Mouse (Mus musculus) left cerebral cortex, adult 2 months (tissue): ENCODE results near the gene Eya2. TPM values are rescaled to one million over a fixed set of nuclear protein-coding genes. Genes with fewer than 3 reads are reported as not detected.

ENCODE experiments used
- DNase-seq, 2 experiments: peaks; one replicate each; pipeline ENCODE4 v3.0.0; 2021 to 2022; ENCODE audit warnings: low spot score in 2 of 2, mixed read lengths in 1 of 2; ENCODE audit errors: extremely low spot score in 1 of 2
- H3K27ac ChIP-seq: fragments of 200-600 bp; 2 replicates; pipeline ENCODE4 v1.8.1; 2022
- H3K4me3 ChIP-seq: fragments of 200-600 bp; 2 replicates; pipeline ENCODE4 v1.8.1; 2022
- CTCF ChIP-seq: fragments of 200-600 bp; IDR thresholded peaks from 2 replicates; pipeline ENCODE4 v1.8.1; 2022; ENCODE audit warnings: antibody characterized with exemption, mild to moderate bottlenecking, moderate library complexity
- intact Hi-C: fragments of 180-260 bp; cut with DNase I; formaldehyde crosslinking; loops from one replicate; pipeline ENCODE4 v1.15.1; 2025
- total RNA-seq, 2 experiments: library from RNA; stranded (reverse); gene quantifications; 2 replicates each; pipeline ENCODE4 v1.2.3; 2021

The Eya2 gene
- total RNA-seq, 2 experiments from 2014 or later, result 2.7 to 3.4 TPM

DNA sequence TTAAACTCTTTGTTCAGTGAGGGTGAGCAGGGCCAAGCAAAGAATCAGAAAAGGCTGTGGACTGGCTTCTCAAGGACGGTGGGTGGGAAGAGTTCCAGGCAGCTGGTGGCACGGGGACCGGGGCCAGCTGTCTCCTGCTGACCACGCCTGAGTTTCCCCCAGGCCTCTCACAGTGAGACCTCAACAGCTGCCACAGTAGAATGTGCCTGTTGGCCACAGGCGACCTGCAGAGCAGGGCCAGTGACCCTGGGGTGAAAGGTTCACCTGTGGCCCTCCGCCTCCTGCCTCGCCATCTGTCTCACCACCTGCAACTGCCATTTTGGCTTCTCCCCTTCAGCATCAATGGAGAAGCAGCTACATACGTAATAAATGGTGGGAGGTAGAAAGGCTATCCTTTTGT lies 35.1 kb downstream of the Eya2 start:
- no peak for TF ChIP-seq CTCF

GRCm38 (mm10) chr2:165633011-165633785 lies 38.4 kb downstream of the Eya2 start:
- Histone ChIP-seq H3K27ac (no peak overlapping the region), H3K4me3 (no peak overlapping the region)
- TF ChIP-seq CTCF, result no peak
- DNase-seq, result no peak
- intact Hi-C loops, result no loop called here

More for the DNA sequence above, 35.1 kb downstream of the Eya2 start:
- no peak overlapping the region for H3K27ac ChIP-seq
- intact Hi-C loops, result no loop called here
- no peak for DNase-seq
- no peak overlapping the region for H3K4me3 ChIP-seq

DNA sequence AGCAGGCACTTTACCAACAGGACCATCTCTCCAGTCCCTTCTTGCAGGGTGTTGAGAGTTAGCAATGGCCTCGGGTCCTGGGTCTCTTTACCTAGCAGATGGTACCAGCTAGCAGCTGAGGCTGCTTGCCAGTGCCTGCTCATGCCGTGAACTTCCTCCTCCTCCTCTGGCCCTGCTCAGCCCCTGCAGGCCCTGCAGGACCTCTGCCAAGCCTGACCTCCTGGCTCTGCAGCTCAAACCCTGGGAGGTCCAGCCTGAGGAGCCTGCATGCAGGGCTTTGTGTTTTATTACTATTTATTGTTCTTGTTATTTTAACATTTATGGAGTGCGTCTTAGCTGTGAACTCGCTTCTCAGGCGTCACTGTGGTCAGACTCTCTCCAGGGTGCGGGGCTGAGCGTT lies 39.6 kb downstream of the Eya2 start:
- no peak for TF ChIP-seq CTCF
- no peak for DNase-seq
- intact Hi-C loops, result no loop called here
- H3K4me3 ChIP-seq, result no peak overlapping the region
- no peak overlapping the region for H3K27ac ChIP-seq

DNA sequence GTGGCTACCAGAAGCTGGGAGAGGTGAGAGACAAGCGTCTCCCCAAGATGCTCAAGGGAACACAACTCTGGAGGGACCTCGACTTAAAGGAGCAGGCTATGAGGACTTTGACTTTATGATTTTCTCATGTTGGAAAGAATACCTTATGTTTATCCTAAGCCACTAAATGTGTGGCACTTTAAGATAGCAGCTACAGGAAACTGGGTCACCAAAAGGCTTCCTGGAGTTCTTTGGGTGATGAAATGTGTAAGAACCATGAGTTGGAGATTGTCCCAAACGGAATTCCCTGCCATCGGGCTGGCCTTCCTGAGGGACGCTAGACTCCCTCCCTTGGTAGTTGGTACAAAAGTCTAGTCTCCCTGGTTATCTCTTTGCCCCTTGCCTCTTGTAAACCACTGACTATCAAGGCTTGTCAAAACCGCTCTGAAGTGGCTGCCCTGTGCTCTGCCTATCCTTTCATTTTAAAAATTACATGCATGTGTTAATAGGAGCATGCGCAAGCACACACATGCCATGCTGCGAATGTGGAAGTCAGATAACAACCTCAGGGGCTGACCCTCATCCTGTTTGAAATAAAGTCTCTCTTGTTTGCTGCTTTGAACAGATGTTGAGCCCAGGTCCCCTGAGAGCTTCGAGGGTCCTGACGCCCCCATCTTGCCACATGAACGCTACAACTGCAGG lies 44.4 kb downstream of the Eya2 start:
- H3K27ac ChIP-seq, result no peak overlapping the region
- TF ChIP-seq CTCF, result no peak
- DNase-seq, result no peak
- H3K4me3 ChIP-seq, result no peak overlapping the region
- intact Hi-C loops, result no loop called here

DNA sequence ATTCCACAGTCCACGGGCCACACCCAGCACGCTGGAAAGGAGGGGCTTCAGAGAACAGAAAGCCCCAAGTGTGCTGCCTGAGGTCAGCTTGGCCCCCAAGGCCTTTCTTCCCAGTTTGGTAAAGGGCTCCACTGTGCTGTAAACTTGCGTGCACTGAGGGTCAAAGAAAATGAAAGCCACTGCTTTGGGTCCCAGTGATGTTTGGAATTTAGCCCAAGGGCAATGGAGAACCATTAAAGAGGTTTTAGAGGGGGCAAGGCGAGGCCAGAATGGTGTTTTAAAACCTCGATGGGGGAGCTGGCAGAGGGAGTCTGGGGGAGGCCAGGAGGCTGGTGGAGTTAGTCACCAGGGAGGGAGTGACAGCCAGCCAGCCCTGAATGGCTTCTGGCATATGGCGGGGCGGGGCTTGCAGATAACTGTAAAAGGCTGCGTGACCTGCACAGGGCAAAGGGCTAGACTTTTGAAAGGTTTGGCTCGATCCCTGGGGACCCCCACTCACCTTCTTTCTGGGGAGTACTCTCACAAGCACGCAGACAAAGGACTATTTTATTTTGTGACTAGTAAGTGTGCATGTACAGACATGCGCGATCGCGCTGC lies 47.2 kb downstream of the Eya2 start:
- TF ChIP-seq CTCF, result no peak
- Histone ChIP-seq H3K4me3 (no peak overlapping the region), H3K27ac (no peak overlapping the region)
- DNase-seq, result no peak
- intact Hi-C loops, result no loop called here

GRCm38 (mm10) chr2:165643596-165643995 lies 48.8 kb downstream of the Eya2 start:
- no peak overlapping the region for H3K4me3 ChIP-seq
- no peak for DNase-seq
- no peak for TF ChIP-seq CTCF
- intact Hi-C loops, result no loop called here
- no peak overlapping the region for H3K27ac ChIP-seq

- DNase-seq, result no peak
- Histone ChIP-seq H3K27ac (no peak overlapping the region), H3K4me3 (no peak overlapping the region)
- intact Hi-C loops, result no loop called here
- no peak for TF ChIP-seq CTCF
These were observed 49.2 kb downstream of the Eya2 start for GRCm38 (mm10) chr2:165644057-165644456.

GRCm38 (mm10) chr2:165651031-165651430 lies 56.2 kb downstream of the Eya2 start:
- intact Hi-C loops, result no loop called here
- no peak overlapping the region for H3K4me3 ChIP-seq
- no peak for DNase-seq
- H3K27ac ChIP-seq, result no peak overlapping the region
- no peak for TF ChIP-seq CTCF

DNA sequence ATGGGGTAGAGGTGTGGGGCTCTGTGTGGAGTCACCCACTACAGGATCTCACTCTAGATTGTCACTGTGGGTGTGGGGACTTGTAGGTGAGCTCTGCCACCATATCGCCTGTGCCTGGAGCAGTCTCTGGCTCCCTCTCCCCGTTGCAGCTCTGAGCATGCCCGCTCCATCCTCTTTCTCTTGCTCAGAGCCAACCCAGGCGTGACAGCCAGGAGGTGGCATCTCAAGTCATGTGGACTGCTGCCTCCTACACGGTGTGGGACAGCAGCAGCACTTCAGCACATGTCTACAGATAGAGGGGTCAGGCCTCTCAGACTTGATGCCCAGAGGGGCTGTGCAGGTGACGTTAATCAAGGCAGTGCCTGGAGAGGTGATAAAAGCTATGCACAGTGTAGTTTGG lies 57.4 kb downstream of the Eya2 start:
- no peak for TF ChIP-seq CTCF
- no peak for DNase-seq
- Histone ChIP-seq H3K27ac (no peak overlapping the region), H3K4me3 (no peak overlapping the region)
- intact Hi-C loops, result no loop called here

- no peak for TF ChIP-seq CTCF
- DNase-seq, result no peak
- Histone ChIP-seq H3K4me3 (no peak overlapping the region), H3K27ac (no peak overlapping the region)
- intact Hi-C loops, result no loop called here
These were observed 58.4 kb downstream of the Eya2 start for GRCm38 (mm10) chr2:165653001-165653921.

DNA sequence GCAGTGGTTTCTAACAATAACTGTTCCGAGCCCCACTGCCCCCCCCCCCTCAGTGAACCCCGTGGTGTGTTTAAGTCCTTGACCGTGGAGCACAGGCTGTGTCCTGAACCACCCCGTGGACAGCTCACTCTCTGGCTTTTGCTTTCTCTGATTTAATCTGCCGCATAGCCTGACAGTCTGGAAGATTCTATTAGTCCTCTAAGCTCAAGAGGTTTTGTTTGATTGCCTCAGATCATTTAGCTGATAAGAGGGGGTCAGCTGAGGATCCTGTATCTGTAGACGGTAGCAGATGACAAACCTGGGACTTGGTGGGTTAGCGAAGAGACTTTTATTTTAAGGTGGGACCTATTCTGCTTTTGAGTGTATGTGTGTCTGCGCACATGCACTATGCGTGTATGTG lies 59.3 kb downstream of the Eya2 start:
- no peak for DNase-seq

More for the DNA sequence above, 59.3 kb downstream of the Eya2 start:
- no peak overlapping the region for H3K27ac ChIP-seq
- TF ChIP-seq CTCF, result no peak
- intact Hi-C loops, result no loop called here
- H3K4me3 ChIP-seq, result no peak overlapping the region
